Mouse (Mus musculus) neural tube, embryonic 14.5 days (tissue): ENCODE measurements at regions not wholly inside any gene's neighbourhood (a gene's known extent, or its start where the extent isn't known, plus 50 kb on each side); places are given as distances from the start of the nearest gene placed in this dataset.

ENCODE experiments used
- ATAC-seq: fragments of 200-750 bp; cut with Nextera tagmentation; 2 replicates; pipeline ENCODE4 v1.8.0; 2017; ENCODE audit warnings: low read depth, mild to moderate bottlenecking, moderate TSS enrichment, moderate library complexity
- H3K27ac ChIP-seq: fragments of 300-500 bp; sonication (generic); 2 replicates; pipeline ENCODE4 v1.5.1; 2014; ENCODE audit warnings: low read depth, mild to moderate bottlenecking, control low read depth, low read length, moderate library complexity, mixed read lengths
- H3K27me3 ChIP-seq: fragments of 300-500 bp; sonication (generic); 2 replicates; pipeline ENCODE4 v1.6.1; 2014; ENCODE audit warnings: low read length; ENCODE audit not compliant: control insufficient read depth, insufficient read depth
- H3K36me3 ChIP-seq: fragments of 300-500 bp; sonication (generic); 2 replicates; pipeline ENCODE4 v1.6.1; 2014; ENCODE audit warnings: low read length, mixed read lengths; ENCODE audit not compliant: control insufficient read depth, insufficient read depth
- H3K4me1 ChIP-seq: fragments of 300-500 bp; sonication (generic); 2 replicates; pipeline ENCODE4 v1.6.1; 2014; ENCODE audit warnings: low read length; ENCODE audit not compliant: control insufficient read depth, insufficient read depth
- H3K4me2 ChIP-seq: fragments of 300-500 bp; sonication (generic); 2 replicates; pipeline ENCODE4 v1.6.1; 2014; ENCODE audit warnings: mild to moderate bottlenecking, low read depth, low read length, control low read depth
- H3K4me3 ChIP-seq: fragments of 300-500 bp; sonication (generic); 2 replicates; pipeline ENCODE4 v1.5.1; 2014; ENCODE audit warnings: low read depth, low read length, control low read depth, mixed read lengths
- H3K9ac ChIP-seq: fragments of 300-500 bp; sonication (generic); replicated peaks from 2 replicates; pipeline ENCODE4 v1.6.1; 2014; ENCODE audit warnings: low read depth, mild to moderate bottlenecking, control low read depth, low read length, mixed read lengths
- H3K9me3 ChIP-seq: fragments of 300-500 bp; sonication (generic); 2 replicates; pipeline ENCODE4 v1.6.1; 2016; ENCODE audit warnings: low read length; ENCODE audit not compliant: control insufficient read depth
- WGBS: fragments of 180-500 bp; shearing (Covaris S2); extraction: QIAGEN DNeasy Blood & Tissue Kit; methylation state at CpG from one replicate; pipeline ENCODE4 v1.1.7; 2014; 5-methylcytosine and 5-hydroxymethylcytosine counted together

GRCm38 (mm10) chr9:112996204-112996603 is 711.9 kb downstream of the Pdcd6ip start:
- Histone ChIP-seq H3K4me3 (no peak overlapping the region), H3K4me1 (no peaks in the 10 kb centered on the region), H3K9me3 (no peaks in the 10 kb centered on the region), H3K36me3 (no peaks in the 10 kb centered on the region), H3K9ac (no peak overlapping the region), H3K27ac (no peak overlapping the region), H3K27me3 (no peaks in the 10 kb centered on the region), H3K4me2 (no peak overlapping the region)
- 90% methylated on average over 1 of the region's 1 CpGs for whole genome bisulfite sequencing
- ATAC-seq: no peak

GRCm38 (mm10) chr9:112994774-112995173 is 713.3 kb downstream of the Pdcd6ip start:
- H3K9me3 ChIP-seq: no peaks in the 10 kb centered on the region
- no peak overlapping the region for H3K4me3 ChIP-seq
- WGBS: 84% methylated on average over 4 of the region's 4 CpGs
- no peak overlapping the region for H3K27ac ChIP-seq
- no peak; the same call in 1 of the 2 replicates for ATAC-seq
- no peaks in the 10 kb centered on the region for H3K36me3 ChIP-seq
- H3K27me3 ChIP-seq: no peaks in the 10 kb centered on the region
- no peak overlapping the region for H3K9ac ChIP-seq
- H3K4me2 ChIP-seq: no peak overlapping the region
- H3K4me1 ChIP-seq: no peaks in the 10 kb centered on the region

- ATAC-seq: no peak
- no peak overlapping the region for H3K4me2 ChIP-seq
- no peak overlapping the region for H3K27ac ChIP-seq
- no peaks in the 10 kb centered on the region for H3K27me3 ChIP-seq
- no peaks in the 10 kb centered on the region for H3K36me3 ChIP-seq
- no peaks in the 10 kb centered on the region for H3K4me1 ChIP-seq
- 78% methylated on average over 2 of the region's 2 CpGs for WGBS
- no peak overlapping the region for H3K4me3 ChIP-seq
- no peak overlapping the region for H3K9ac ChIP-seq
- H3K9me3 ChIP-seq: no peaks in the 10 kb centered on the region
Measured at GRCm38 (mm10) chr9:112993627-112994026, 714.4 kb downstream of the Pdcd6ip start.

DNA sequence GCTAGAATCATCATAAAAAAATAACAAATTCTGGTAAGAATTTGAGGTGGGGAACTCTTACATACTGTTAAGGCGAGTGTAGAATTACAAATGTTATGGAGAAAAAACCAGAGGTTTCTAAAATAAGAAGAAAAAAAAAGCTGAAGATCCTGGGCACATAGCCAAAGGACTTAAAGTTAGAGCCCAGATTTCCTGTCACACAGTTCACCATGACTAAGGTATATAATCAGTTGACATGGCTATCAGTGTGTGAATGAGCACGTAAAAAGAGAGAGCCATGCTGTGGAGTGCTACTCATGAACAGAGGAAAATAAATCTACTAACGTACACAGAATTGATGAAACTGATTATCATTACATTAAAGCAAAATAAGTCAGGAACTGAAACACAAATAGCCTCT is 715.1 kb downstream of the Pdcd6ip start:
- H3K9ac ChIP-seq: no peak overlapping the region
- H3K4me1 ChIP-seq: no peaks in the 10 kb centered on the region
- H3K9me3 ChIP-seq: no peaks in the 10 kb centered on the region
- no peaks in the 10 kb centered on the region for H3K36me3 ChIP-seq
- no peak overlapping the region for H3K4me3 ChIP-seq
- WGBS: 40% methylated on average over 3 of the region's 3 CpGs
- no peaks in the 10 kb centered on the region for H3K27me3 ChIP-seq
- no peak overlapping the region for H3K4me2 ChIP-seq
- H3K27ac ChIP-seq: no peak overlapping the region
- ATAC-seq: no peak

DNA sequence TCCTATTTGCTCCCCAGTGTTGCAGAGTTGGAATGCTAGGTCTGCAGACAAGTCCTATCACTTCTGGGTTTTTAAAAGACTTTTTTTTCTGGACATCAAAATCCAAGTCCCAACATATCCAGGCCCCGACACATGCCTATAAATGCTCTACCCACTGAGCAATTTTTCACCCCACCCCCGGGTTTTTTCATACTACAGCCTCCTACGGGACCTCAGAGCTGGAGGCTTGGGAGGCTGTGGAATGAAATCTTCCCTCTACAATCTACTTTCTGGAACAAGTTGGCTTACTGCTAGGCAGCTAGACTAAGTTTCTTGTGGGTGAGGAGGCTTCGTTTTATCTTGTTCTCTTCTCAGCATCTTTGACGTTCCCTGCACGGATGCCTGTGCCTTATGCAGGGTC is 724.7 kb downstream of the Pdcd6ip start:
- no peaks in the 10 kb centered on the region for H3K9me3 ChIP-seq
- ATAC-seq: no peak
- H3K27me3 ChIP-seq: no peaks in the 10 kb centered on the region
- H3K36me3 ChIP-seq: no peaks in the 10 kb centered on the region
- H3K4me3 ChIP-seq: no peak overlapping the region
- no peak overlapping the region for H3K9ac ChIP-seq
- no peak overlapping the region for H3K4me2 ChIP-seq
- 90% methylated on average over 6 of the region's 6 CpGs for WGBS
- H3K4me1 ChIP-seq: no peaks in the 10 kb centered on the region
- no peak overlapping the region for H3K27ac ChIP-seq

DNA sequence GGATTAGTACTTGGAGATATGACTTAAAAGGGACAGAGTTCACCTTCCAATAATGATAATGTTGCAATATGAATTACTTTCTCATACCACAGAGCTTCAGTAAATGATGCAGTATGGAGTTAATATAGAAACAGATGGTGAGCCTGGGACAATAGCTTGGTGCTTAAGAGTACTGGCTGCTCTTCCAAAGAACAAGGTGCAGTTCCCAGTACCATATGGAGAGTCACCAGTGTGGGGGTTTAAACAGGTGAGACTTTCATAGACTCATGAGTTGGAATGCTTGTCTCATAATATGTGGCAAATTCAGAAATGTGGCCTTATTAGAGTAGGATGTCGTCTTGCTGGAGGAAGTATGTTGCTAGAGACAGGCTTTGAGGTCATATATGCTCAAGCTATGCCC is 715.8 kb upstream of the Arpp21 start:
- H3K4me3 ChIP-seq: no peak overlapping the region
- H3K27ac ChIP-seq: no peak overlapping the region
- no peaks in the 10 kb centered on the region for H3K27me3 ChIP-seq
- no peaks in the 10 kb centered on the region for H3K36me3 ChIP-seq
- no peak overlapping the region for H3K4me2 ChIP-seq
- ATAC-seq: no peak
- no peak overlapping the region for H3K9ac ChIP-seq
- no peaks in the 10 kb centered on the region for H3K9me3 ChIP-seq
- 85% methylated on average over 1 of the region's 1 CpGs for WGBS
- H3K4me1 ChIP-seq: no peaks in the 10 kb centered on the region

- H3K4me1 ChIP-seq: no peaks in the 10 kb centered on the region
- 83% methylated on average over 2 of the region's 2 CpGs for WGBS
- no peak overlapping the region for H3K4me2 ChIP-seq
- no peaks in the 10 kb centered on the region for H3K9me3 ChIP-seq
- H3K36me3 ChIP-seq: no peaks in the 10 kb centered on the region
- H3K4me3 ChIP-seq: no peak overlapping the region
- H3K27ac ChIP-seq: no peak overlapping the region
- no peak overlapping the region for H3K9ac ChIP-seq
- no peak for ATAC-seq
- no peaks in the 10 kb centered on the region for H3K27me3 ChIP-seq
Measured at GRCm38 (mm10) chr9:112950056-112950455, 714.3 kb upstream of the Arpp21 start.

DNA sequence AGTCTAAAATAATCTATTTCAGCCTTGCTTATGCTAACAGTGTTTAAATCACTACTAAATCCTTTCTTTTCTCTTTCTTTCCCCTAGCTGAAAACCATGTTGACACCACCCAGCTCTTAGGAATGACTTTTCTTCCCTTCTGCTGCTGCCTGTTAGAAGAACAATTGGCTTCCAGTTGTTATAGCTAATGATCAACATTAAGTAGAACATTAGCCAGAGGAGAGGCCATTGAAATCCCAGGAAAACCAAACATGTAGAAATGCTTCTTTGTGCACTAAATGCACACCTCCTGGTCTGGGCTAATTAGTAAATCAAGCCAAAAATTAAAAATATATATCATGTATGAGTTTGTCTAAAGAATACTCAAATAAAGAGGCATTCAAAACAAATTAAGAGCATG is 703.0 kb upstream of the Arpp21 start:
- Histone ChIP-seq H3K4me1 (no peaks in the 10 kb centered on the region), H3K27ac (no peak overlapping the region), H3K9ac (no peak overlapping the region), H3K9me3 (no peaks in the 10 kb centered on the region), H3K4me3 (no peak overlapping the region), H3K4me2 (no peak overlapping the region), H3K36me3 (no peaks in the 10 kb centered on the region), H3K27me3 (no peaks in the 10 kb centered on the region)
- ATAC-seq: no peak

DNA sequence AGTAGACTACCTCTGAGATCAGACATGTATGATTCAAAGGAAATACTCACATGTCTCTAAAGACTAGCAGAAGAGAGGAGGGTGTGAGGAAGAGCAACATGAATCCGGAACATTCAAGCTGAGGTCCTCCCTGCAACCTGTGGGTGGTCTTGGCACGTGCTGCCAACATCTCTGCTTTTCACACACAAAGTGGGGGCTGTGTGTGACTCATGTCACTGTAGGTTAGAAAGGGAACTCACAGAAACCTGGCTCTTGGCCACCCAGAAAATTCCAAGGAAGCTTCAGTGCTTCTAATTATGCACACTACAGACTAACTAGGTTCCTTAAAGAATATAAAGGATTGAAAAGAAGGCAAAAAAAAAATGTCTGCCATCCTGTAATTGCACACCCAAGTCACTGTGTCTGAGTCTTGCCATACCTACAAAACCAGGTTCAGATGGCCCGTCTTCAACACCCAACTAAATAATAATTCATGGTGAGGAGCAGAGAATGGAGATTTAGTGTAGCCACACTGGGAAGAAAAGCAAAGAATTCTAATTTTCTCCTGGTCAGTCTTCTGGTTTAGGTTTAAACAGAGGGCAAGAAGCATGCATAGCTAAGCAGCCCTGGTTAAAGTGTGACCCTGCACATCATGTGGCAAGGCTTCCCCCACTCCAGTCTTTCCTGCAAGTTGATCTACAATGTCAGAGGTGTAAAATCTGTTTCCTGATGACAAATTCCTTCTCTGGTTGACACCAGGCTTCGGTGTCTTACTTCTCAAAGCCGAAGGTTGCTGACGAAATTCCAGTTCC is 673.8 kb upstream of the Arpp21 start:
- no peaks in the 10 kb centered on the region for H3K27me3 ChIP-seq
- H3K4me3 ChIP-seq: no peak overlapping the region
- H3K27ac ChIP-seq: no peak overlapping the region
- no peaks in the 10 kb centered on the region for H3K9me3 ChIP-seq
- H3K9ac ChIP-seq: no peak overlapping the region
- H3K36me3 ChIP-seq: no peaks in the 10 kb centered on the region
- WGBS: 83% methylated on average over 6 of the region's 6 CpGs
- no peak for ATAC-seq
- no peak overlapping the region for H3K4me2 ChIP-seq
- H3K4me1 ChIP-seq: no peaks in the 10 kb centered on the region
